In the genomic region with DNA sequence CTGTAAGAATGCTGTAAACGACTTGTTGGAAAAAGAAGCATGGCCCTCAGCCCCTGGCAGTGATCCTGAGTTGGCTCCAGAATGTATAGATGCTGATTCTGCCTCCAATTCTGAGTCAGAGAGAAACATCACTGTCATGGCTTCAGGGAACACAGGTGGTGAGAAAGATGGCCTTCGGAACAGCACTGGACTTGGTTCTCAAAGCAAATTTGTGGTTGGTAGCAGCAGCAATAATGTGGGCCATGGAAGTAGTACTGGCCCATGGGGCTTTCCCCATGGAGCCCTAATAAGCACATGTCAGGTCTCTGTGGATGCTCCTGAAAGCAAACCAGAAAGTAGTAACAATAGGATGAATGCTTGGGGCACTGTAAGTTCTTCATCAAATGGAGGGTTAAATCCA, we compare ENCODE assay signal across 32 mouse cellular contexts. TPM values are rescaled to one million over a fixed set of nuclear protein-coding genes. Genes with fewer than 3 reads are reported as not detected.
"Had no signal": no experiment of that assay in that cellular context is flagged by ENCODE, and none has a peak within 500 bp of the region (broad histone marks: within the 10 kb centered on the region; RNA-seq: fewer than 3 reads in every experiment).

No protein-coding gene starts in this region.

- H3K27me3 ChIP-seq: embryonic facial prominence, embryonic 12.5 days; embryonic facial prominence, embryonic 13.5 days; embryonic facial prominence, embryonic 15.5 days; forebrain, embryonic 12.5 days; forebrain, embryonic 15.5 days had no signal

- DNase-seq: cerebellum, adult 2 months; cerebellum, adult 8-10 months; cerebellum, adult 9-10 months; cerebellum, adult 9-11 months; cerebellum, postnatal 10 days; cerebellum, postnatal 14 days; cerebellum, postnatal 25 days; cerebellum, postnatal 36 days; embryo, embryonic 11 days; forebrain, postnatal 0 days; gastrocnemius, adult 2 months; gastrocnemius, postnatal 10 days; gastrocnemius, postnatal 14 days; gastrocnemius, postnatal 25 days; gastrocnemius, postnatal 36 days; heart, adult 18-20 months; heart, adult 2 months had no signal

- H3K9ac ChIP-seq: embryonic facial prominence, embryonic 12.5 days; embryonic facial prominence, embryonic 13.5 days; embryonic facial prominence, embryonic 15.5 days; forebrain, embryonic 12.5 days; forebrain, embryonic 15.5 days; forebrain, postnatal 0 days had no signal

- H3K27ac ChIP-seq: embryonic facial prominence, embryonic 10.5 days; embryonic facial prominence, embryonic 12.5 days; embryonic facial prominence, embryonic 13.5 days; embryonic facial prominence, embryonic 15.5 days; forebrain, embryonic 10.5 days; forebrain, embryonic 12.5 days; forebrain, embryonic 15.5 days; gastrocnemius, adult 2 months; heart, adult 2 months had no signal

- H3K4me3 ChIP-seq: embryonic facial prominence, embryonic 10.5 days; embryonic facial prominence, embryonic 12.5 days; embryonic facial prominence, embryonic 13.5 days; embryonic facial prominence, embryonic 15.5 days; erythroblast, embryonic 14.5 days; forebrain, embryonic 10.5 days; forebrain, embryonic 12.5 days; forebrain, embryonic 15.5 days; gastrocnemius, adult 2 months; heart, adult 2 months had no signal

- ATAC-seq: forebrain, embryonic 14.5 days; forebrain, embryonic 15.5 days; forebrain, embryonic 16.5 days; forebrain, postnatal 0 days had no signal

- H3K4me2 ChIP-seq: embryonic facial prominence, embryonic 12.5 days; embryonic facial prominence, embryonic 13.5 days; embryonic facial prominence, embryonic 15.5 days; forebrain, embryonic 12.5 days; forebrain, embryonic 15.5 days had no signal

- H3K4me1 ChIP-seq: embryonic facial prominence, embryonic 10.5 days; embryonic facial prominence, embryonic 12.5 days; embryonic facial prominence, embryonic 13.5 days; embryonic facial prominence, embryonic 15.5 days; forebrain, embryonic 10.5 days; forebrain, embryonic 12.5 days; forebrain, embryonic 15.5 days had no signal

- H3K9me3 ChIP-seq: embryonic facial prominence, embryonic 10.5 days; embryonic facial prominence, embryonic 12.5 days; embryonic facial prominence, embryonic 13.5 days; embryonic facial prominence, embryonic 15.5 days; forebrain, embryonic 10.5 days; forebrain, embryonic 12.5 days; forebrain, embryonic 15.5 days had no signal

RNA-seq across cellular contexts. Expression of a gene that starts 45.0 kb away (rescaled TPM):
- total RNA-seq: gastrocnemius, adult 18-20 months; gastrocnemius, adult 2 months; gastrocnemius, adult 8-10 months; gastrocnemius, postnatal 10 days; gastrocnemius, postnatal 14 days; gastrocnemius, postnatal 25 days; gastrocnemius, postnatal 36 days; gastrocnemius, postnatal 4 days; heart, adult 18-20 months; heart, adult 2 months had no signal
- polyA plus RNA-seq: embryonic facial prominence, embryonic 11.5 days; embryonic facial prominence, embryonic 13.5 days; erythroblast, embryonic 14.5 days; forebrain, embryonic 10.5 days; forebrain, embryonic 11.5 days had no signal
